Mouse (Mus musculus): ENCODE results near the gene Gm45785. TPM values are rescaled to one million over a fixed set of nuclear protein-coding genes. Genes with fewer than 3 reads are reported as not detected.

Gm45785 gene
- total and polyA plus RNA-seq, 3 experiments = not detected

GRCm38 (mm10) chr7:140805704-140806103 is 50.4 kb downstream of the Gm45785 start:
- Histone ChIP-seq H3K9me3 (replicated peaks; ENCODE audit: insufficient read depth, low read length) (no peaks in the 10 kb centered on the region), H3K4me3 (ENCODE audit: control insufficient read depth in 1 of 2, insufficient read depth in 1 of 2, low read depth in 2 of 2, low read length in 2 of 2) (no peak overlapping the region), H3K27me3 (ENCODE audit: control insufficient read depth in 1 of 2, insufficient read depth in 2 of 2, low read length in 2 of 2) (no peaks in the 10 kb centered on the region; a peak in 2 of 4 replicates), H3K4me1 (ENCODE audit: control insufficient read depth in 1 of 2, insufficient read depth in 2 of 2, low read length in 2 of 2) (no peaks in the 10 kb centered on the region), H3K27ac (ENCODE audit: control insufficient read depth, low read depth, low read length) (no peak overlapping the region), H3K36me3 (ENCODE audit: control insufficient read depth in 1 of 2, insufficient read depth in 2 of 2, low read length in 2 of 2) (no peaks in the 10 kb centered on the region), H3K79me2 (ENCODE audit: control insufficient read depth, insufficient read depth, low read length, poor library complexity) (no peaks in the 10 kb centered on the region), H3K9ac (ENCODE audit: control insufficient read depth, low read depth, low read length, poor library complexity, severe bottlenecking) (no peak overlapping the region)
- no peak for TF ChIP-seq SIN3A (IDR thresholded peaks at IDR 0.05; ENCODE audit: low read length)
- TF ChIP-seq RAD21 (IDR thresholded peaks at IDR 0.05; ENCODE audit: low read depth, low read length) = peak; percentile 70
- TF ChIP-seq EP300 (IDR thresholded peaks at IDR 0.05; ENCODE audit: low read depth in 1 of 2, low read length in 2 of 2) = no peak
- peak; percentile 73 for TF ChIP-seq SMC3 (IDR thresholded peaks at IDR 0.05; ENCODE audit: low read depth, low read length)
- peak; percentile 44 for TF ChIP-seq ZC3H11A (IDR thresholded peaks at IDR 0.05; ENCODE audit: low read depth, low read length)
- no peak for TF ChIP-seq TBP (IDR thresholded peaks at IDR 0.05; ENCODE audit: low read depth, low read length)
- peak; percentile 70 to 90 (median 75) for TF ChIP-seq CTCF (IDR thresholded peaks at IDR 0.05 in 2 of 3, conservative IDR thresholded peaks at IDR 0.05 in 1 of 3; ENCODE audit: control insufficient read depth in 1 of 3, insufficient read depth in 1 of 3, low read depth in 2 of 3, low read length in 3 of 3, poor library complexity in 1 of 3, severe bottlenecking in 1 of 3)
- peak; percentile 69 for DNase-seq (ENCODE audit: low read depth, low spot score)

- TF ChIP-seq GABPA (IDR thresholded peaks at IDR 0.05; ENCODE audit: low read depth, low read length) = no peak
- TF ChIP-seq TCF12 (IDR thresholded peaks at IDR 0.05; ENCODE audit: low read depth, low read length) = no peak
- TF ChIP-seq POLR2AphosphoS5 (IDR thresholded peaks at IDR 0.05; ENCODE audit: borderline replicate concordance, low read depth, low read length) = no peak
- TF ChIP-seq MAX (IDR thresholded peaks at IDR 0.05; ENCODE audit: low read length) = no peak
- TF ChIP-seq ZNF384 (IDR thresholded peaks at IDR 0.05; ENCODE audit: low read depth, low read length) = no peak
- no peak for TF ChIP-seq EP300 (IDR thresholded peaks at IDR 0.05; ENCODE audit: low read depth in 1 of 2, low read length in 2 of 2)
- TF ChIP-seq ZC3H11A (IDR thresholded peaks at IDR 0.05; ENCODE audit: low read depth, low read length) = no peak
- no peak for TF ChIP-seq MYC (IDR thresholded peaks at IDR 0.05; ENCODE audit: low read depth, low read length)
- TF ChIP-seq KAT2A (conservative IDR thresholded peaks at IDR 0.05; ENCODE audit: low read depth, low read length) = no peak
- no peak for TF ChIP-seq SMC3 (IDR thresholded peaks at IDR 0.05; ENCODE audit: low read depth, low read length)
- TF ChIP-seq GATA1 (IDR thresholded peaks at IDR 0.05; ENCODE audit: low read depth, low read length) = no peak
- TF ChIP-seq ETS1 (IDR thresholded peaks at IDR 0.05; ENCODE audit: low read depth, low read length) = no peak
- TF ChIP-seq USF1 (IDR thresholded peaks at IDR 0.05; ENCODE audit: low read depth, low read length) = no peak
- no peak for TF ChIP-seq ZKSCAN1 (IDR thresholded peaks at IDR 0.05; ENCODE audit: low read depth, low read length)
- no peak for TF ChIP-seq HCFC1 (IDR thresholded peaks at IDR 0.05; ENCODE audit: low read depth, low read length)
- no peak for TF ChIP-seq SIN3A (IDR thresholded peaks at IDR 0.05; ENCODE audit: low read length)
- no peak for TF ChIP-seq CTCF (IDR thresholded peaks at IDR 0.05 in 2 of 3, conservative IDR thresholded peaks at IDR 0.05 in 1 of 3; ENCODE audit: control insufficient read depth in 1 of 3, insufficient read depth in 1 of 3, low read depth in 2 of 3, low read length in 3 of 3, poor library complexity in 1 of 3, severe bottlenecking in 1 of 3)
- Histone ChIP-seq H3K4me3 (ENCODE audit: control insufficient read depth in 1 of 2, insufficient read depth in 1 of 2, low read depth in 2 of 2, low read length in 2 of 2) (no peak overlapping the region), H3K36me3 (ENCODE audit: control insufficient read depth in 1 of 2, insufficient read depth in 2 of 2, low read length in 2 of 2) (no peaks in the 10 kb centered on the region), H3K27me3 (ENCODE audit: control insufficient read depth in 1 of 2, insufficient read depth in 2 of 2, low read length in 2 of 2) (no peaks in the 10 kb centered on the region; a peak in 3 of 4 replicates), H3K79me2 (ENCODE audit: control insufficient read depth, insufficient read depth, low read length, poor library complexity) (no peaks in the 10 kb centered on the region), H3K9ac (ENCODE audit: control insufficient read depth, low read depth, low read length, poor library complexity, severe bottlenecking) (no peak overlapping the region), H3K4me1 (ENCODE audit: control insufficient read depth in 1 of 2, insufficient read depth in 2 of 2, low read length in 2 of 2) (no peaks in the 10 kb centered on the region), H3K27ac (ENCODE audit: control insufficient read depth, low read depth, low read length) (no peak overlapping the region), H3K9me3 (replicated peaks; ENCODE audit: insufficient read depth, low read length) (no peaks in the 10 kb centered on the region)
- DNase-seq (ENCODE audit: low read depth, low spot score) = no peak
Measured at GRCm38 (mm10) chr7:140802629-140803028, 53.5 kb downstream of the Gm45785 start.

All from MEL (cell line).